Mouse (Mus musculus) embryonic stem cell, embryonic (primary cell): ENCODE data around the gene Evi5l.

Experiments
- CTCF ChIA-PET, 4 experiments: fragments of 300-600 bp in 2 of 4; fragments of 350-600 bp in 2 of 4; sonication (Branson Sonifier 250); formaldehyde crosslinking; loops; one replicate each; lab custom pipeline; 2022; ENCODE audit warnings: inconsistent platforms in 2 of 4; lab: Charles Lee
- POLR2A ChIA-PET, 4 experiments: fragments of 300-600 bp in 2 of 4; fragments of 350-600 bp in 2 of 4; sonication (Branson Sonifier 250); formaldehyde crosslinking; loops; one replicate each; lab custom pipeline; 2022; ENCODE audit warnings: antibody characterized with exemption in 4 of 4, inconsistent platforms in 1 of 4; lab: Charles Lee

Evi5l gene

DNA sequence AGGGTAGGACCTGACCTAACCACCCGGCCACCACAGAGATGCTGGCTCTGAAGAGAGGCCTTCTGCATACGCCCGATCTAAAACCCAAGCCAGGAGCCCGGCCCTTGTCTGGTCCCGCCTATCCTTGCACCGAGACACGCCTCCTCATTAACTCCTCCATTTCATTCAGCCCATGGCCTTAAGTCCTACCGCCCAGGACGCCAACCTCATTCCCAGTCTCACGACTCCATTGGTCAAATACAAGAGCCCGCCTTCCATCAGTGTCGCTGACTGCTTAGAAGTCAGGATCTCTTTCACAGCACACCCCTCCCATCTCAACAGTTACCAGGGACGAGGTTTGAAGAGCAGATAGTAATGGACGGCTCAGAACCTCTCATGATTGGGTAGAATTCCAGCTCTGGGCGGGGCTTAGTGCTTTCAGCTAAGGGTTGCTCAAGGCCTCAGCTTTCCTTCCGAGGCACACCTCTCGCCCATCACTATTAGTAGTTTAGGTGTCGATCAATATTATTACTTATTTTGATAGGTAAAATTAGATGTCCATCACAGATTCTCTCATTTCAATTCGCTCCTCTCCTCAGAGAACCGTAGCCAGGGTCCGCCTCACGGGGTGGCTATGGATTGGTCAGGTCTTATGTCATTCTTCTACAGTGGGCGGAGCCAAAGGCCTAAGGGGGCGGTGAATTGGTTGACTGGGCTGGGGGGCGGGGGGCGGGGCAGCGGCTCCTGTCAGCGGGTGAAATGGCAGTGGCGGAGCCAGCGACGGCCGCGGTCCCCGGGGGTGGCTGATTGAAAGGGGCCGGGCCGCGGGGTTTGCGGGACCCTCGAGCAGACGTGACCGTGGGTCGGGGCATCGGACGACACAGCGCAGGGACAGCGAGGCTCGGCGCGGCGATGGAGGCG lies at the start of gene Evi5l:
Gene Evi5l (plus strand): TSS at position 716 of the 900 bp plus-strand sequence.
- POLR2A ChIA-PET, result interaction anchor here (0.5 to 2.0 kb wide), 34 partner anchors 9 to 613 kb away, joined by 3 to 21 read pairs (median 3); partner anchors contain the start of genes Gm49320 (in 2 of the 4), Map2k7 (in 2 of the 4), Ctxn1 (in 1 of the 4) and Prr36 (in 1 of the 4)
- CTCF ChIA-PET, result interaction anchor here in 3 of 4 experiments (0.6 to 1.4 kb wide), 12 partner anchors 26 to 490 kb away, joined by 3 to 9 read pairs (median 4); partner anchors contain the start of gene Trappc5 (in 1 of the 3)

DNA sequence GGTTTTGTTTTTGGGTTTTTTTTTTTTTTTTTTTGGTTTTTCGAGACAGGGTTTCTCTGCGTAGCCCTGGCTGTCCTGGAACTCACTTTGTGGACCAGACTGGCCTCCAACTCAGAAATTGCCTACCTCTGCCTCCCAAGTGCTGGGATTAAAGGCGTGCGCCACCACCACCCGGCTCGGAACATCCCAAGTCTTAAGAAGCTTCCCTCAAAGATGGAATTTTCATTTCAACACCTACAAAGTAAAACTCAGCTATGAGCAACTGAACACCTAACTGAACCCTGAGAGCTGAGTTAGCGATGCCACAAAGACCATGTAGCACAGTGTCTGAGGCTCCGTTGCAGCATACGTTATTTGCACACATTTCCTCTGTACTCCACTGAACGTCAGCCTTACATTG lies 32.6 kb upstream of the Evi5l start, which contains the start of gene Cd209g:
Gene Cd209g (plus strand): TSS at position 301 of the 400 bp plus-strand sequence.
- CTCF ChIA-PET, result no interaction called here

DNA sequence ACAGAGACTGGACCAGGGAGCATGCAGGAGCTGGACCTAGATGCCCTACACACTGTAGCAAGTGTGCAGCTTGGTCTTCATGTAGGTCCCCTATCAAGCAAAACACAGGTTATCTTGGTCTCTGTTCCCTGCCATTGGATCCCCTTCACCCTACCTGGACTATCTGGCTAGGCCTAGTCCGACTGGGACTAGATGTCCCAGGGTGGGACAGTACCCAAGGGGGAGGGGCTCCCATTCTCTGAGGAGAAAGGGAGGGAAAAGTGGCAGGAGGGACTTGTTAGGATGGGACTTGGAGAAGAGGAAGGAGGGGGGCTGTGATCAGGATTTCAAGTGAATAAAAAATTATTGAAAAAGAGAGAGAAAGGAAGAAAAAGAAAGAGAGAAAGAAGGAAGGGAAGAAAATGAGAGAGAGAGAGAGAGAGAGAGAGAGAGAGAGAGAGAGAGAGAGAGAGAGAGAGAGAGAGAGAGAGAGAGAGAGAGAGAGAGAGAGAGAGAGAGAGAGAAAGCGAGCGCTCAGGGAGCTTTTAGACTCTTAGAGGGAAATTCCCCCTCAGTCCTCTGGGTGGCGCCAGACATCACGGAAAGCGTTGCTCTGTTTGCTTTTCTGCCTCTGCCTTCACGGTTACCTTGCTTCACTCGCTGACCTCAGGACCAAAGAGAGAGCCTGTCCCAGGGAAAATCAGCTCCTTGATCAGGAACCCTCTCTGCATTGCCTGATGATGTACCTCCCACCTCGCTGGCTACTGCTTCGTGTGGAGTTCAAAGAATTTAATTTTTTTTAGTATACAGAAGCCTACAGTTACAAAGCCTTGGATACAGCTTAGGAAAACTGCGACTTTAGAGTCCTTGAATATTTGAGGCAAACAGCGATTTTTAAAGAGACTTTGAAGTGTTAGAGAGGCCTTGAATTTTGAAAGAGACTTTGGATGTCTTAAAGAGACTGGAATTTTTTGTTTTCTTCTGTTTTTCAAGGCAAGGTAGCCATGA lies 26.4 kb upstream of the Evi5l start:
- ChIA-PET POLR2A (interaction anchor here in 3 of 4 experiments (0.6 to 1.8 kb wide), 6 partner anchors 24 to 453 kb away, joined by 3 to 5 read pairs (median 4); no protein-coding TSS in a partner anchor), CTCF (interaction anchor here (0.5 to 2.6 kb wide), 56 partner anchors 9 to 478 kb away, joined by 3 to 19 read pairs (median 4); partner anchors contain the start of genes Evi5l (in 2 of the 4), Gm49320 (in 2 of the 4), Map2k7 (in 2 of the 4) and Ctxn1 (in 1 of the 4))

More for the DNA sequence above, 32.6 kb upstream of the Evi5l start, which contains the start of gene Cd209g:
- POLR2A ChIA-PET, result interaction anchor here in 2 of 4 experiments (0.7 to 1.4 kb wide), 2 partner anchors 13 to 271 kb away, joined by 3 to 4 read pairs; no protein-coding TSS in a partner anchor

DNA sequence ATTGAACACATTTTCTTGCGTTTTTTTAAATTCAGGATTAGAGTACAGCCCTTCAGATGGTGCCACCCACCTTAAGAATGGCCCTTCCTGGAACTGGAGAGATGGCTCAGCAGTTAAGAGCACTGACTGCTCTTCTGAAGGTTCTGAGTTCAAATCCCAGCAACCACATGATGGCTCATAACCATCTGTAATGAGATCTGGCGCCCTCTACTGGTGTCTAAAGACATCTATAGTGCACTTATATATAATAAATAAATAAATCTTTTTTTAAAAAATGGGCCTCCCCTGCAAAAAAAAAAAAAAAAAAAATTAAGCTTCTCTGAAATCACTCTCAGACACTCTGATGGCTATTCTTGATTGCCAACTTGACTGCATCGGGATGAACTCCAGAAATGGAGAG lies 24.6 kb upstream of the Evi5l start:
- POLR2A ChIA-PET, result interaction anchor here in 1 of 4 experiments (1.0 kb wide), 1 partner anchor 24 kb away, joined by 3 read pairs; no protein-coding TSS in a partner anchor
- CTCF ChIA-PET, result interaction anchor here in 3 of 4 experiments (0.6 to 1.7 kb wide), 8 partner anchors 15 to 423 kb away, joined by 3 to 5 read pairs (median 4); no protein-coding TSS in a partner anchor

DNA sequence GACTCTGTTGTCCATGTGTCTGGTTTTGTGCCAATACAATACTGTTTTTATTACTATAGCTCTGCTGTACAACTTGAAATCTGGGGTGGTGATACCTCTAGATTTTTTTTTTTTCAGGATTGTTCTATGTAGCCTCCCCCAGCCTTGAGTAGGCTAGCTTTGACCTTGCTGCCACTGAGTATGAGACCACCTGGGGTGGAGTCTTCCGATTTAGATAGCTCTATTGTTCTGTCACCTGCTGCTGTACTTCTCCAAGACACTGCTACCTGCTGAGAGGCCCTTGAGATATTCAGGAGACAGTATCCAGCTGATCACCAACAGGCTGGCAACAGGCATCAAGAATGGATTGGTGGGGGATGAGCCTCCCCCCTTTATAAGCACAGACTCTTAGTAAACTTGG lies 19.1 kb upstream of the Evi5l start:
- ChIA-PET CTCF (interaction anchor here in 3 of 4 experiments (0.7 to 1.8 kb wide), 7 partner anchors 46 to 225 kb away, joined by 3 to 7 read pairs (median 3); no protein-coding TSS in a partner anchor), POLR2A (interaction anchor here (0.6 to 1.9 kb wide), 15 partner anchors 10 to 467 kb away, joined by 3 to 10 read pairs (median 3); partner anchors contain the start of genes Cd209d (in 1 of the 4), Cd209g (in 1 of the 4), Evi5l (in 1 of the 4) and Gm49320 (in 1 of the 4))

DNA sequence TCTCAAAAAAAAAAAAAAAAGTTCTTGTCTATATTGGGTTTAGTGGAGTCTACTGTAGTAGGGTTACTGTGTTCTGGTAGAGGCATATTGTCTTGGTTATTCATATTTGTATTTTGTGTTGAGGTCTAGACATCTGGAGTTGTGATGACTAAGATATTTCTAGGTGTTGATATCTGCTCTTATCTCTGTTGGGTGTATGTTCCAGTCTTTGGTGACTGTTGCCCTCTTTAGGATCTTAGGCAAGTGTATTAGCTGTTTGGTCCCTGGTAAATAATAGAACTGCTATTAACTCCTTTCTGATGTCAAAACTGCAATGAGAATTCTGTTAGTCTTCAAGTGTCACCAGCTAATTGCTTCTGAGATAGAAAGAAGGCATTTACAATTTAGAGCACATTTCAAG lies 11.5 kb upstream of the Evi5l start:
- ChIA-PET CTCF (no interaction called here), POLR2A (no interaction called here)

DNA sequence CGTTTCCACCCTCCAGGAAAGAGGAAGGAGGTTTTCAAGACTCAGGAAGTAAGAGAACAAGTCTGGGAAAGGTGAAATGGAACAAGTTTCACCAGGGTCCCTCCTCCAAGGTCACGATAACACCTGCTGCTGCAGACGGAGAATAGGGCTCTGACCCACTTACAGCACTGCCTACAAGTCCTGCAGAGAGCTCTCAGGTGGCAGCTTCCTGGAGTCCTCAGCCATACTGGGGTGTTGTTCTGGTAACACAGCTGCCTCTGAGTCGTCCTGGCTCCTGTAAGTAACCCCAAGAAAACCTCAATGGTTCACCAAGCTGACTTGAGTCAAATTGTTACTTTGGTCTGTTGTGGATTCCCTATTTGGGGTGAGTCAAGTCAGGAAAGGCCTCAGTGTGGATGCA lies 3.6 kb upstream of the Evi5l start:
- ChIA-PET POLR2A (interaction anchor here in 2 of 4 experiments (0.6 to 2.1 kb wide), 4 partner anchors 18 to 541 kb away, joined by 3 to 7 read pairs (median 4); no protein-coding TSS in a partner anchor), CTCF (interaction anchor here in 2 of 4 experiments (0.7 to 1.2 kb wide), 2 partner anchors 31 to 88 kb away, joined by 4 to 5 read pairs; no protein-coding TSS in a partner anchor)

DNA sequence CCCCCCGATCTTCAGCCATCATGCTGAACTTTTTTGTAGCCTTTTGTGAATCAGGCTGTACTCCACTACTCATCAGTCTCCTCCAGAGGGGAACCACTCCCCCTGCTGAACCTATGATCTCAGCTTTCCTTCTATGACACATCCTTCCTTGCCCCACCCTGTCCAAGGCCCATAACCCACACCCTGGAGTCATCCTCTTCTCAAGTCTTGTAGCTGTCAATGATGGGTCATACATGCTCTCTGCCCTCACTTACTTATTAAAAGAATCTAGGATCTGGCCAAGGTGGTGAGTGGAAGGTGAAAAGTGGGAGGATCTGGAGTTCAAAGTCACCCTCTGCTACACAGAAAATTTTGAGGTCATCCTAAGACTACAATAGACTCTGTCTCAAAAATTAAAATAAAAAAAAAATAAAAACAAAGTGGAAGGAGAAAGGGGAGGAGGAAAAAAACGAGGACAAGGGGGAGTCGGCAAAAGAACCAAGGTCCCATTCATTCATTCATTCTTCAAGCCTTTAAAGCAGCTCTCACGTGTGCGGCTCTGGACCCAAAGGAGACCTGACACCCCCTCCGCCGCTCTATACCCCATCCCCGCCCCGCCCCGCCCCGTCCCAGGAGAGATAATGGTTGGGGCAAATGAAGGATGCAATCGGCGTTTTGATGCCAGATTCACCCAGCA lies 1.1 kb upstream of the Evi5l start:
- POLR2A ChIA-PET, result interaction anchor here (0.5 to 2.0 kb wide), 31 partner anchors 9 to 613 kb away, joined by 3 to 21 read pairs (median 3); partner anchors contain the start of genes Gm49320 (in 2 of the 4), Map2k7 (in 2 of the 4), Ctxn1 (in 1 of the 4) and Prr36 (in 1 of the 4)
- CTCF ChIA-PET, result interaction anchor here in 3 of 4 experiments (0.8 to 1.6 kb wide), 11 partner anchors 25 to 447 kb away, joined by 3 to 9 read pairs (median 4); no protein-coding TSS in a partner anchor

DNA sequence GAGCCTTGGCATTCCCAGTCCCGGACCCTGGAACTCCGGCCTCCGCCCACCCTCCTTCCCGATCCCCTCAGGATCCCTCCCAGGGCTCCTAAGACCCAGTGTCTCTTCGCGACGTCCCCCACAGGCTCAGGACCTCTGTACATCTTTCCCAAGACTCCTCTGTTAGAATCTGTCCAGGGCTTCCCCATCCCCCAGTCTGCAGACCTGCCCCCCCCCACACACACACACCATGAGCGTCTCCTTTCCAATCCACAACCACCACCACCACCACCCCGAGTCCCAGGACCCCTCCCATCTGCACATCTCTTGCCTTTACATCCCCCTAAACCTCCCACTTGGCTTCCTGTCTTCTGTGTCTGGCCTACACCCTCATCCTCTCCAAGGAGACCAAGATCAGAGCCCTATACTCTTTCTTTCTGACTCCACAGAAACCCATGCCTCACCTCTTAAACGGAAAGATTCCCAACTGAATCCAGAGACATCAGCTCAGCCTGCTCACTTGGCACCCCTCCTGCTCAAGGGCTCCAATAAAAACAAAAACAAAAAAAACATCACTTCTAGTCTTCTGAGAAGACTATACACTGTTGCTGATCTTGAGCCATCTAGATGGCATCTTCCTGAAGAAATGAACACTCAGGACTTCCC lies 636 bp downstream of the Evi5l start:
- POLR2A ChIA-PET, result interaction anchor here in 1 of 4 experiments (0.6 kb wide), 1 partner anchor 34 kb away, joined by 3 read pairs; no protein-coding TSS in a partner anchor
- CTCF ChIA-PET, result no interaction called here

DNA sequence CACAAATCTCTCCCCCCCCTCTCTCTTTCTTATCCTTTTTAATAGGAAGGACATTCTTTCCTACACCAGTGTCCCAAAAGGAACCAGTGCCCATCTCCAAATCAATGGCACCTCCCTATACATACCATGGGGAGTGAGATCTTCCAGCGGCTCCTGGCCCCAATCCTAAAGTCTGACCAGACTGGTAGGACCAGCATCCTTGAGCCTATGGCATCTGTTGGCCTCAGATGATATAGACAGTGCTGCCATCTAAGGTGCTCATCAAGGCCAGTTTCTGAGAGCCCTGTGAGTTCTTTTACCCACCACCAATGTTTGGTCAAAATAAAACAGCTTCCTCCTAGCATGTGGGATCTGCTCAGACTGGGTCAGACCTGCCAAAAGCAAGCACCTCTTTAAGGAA lies 1.6 kb downstream of the Evi5l start:
- CTCF ChIA-PET, result interaction anchor here in 1 of 4 experiments (0.6 to 0.7 kb wide), 2 partner anchors 510 to 735 kb away, joined by 3 to 11 read pairs; no protein-coding TSS in a partner anchor
- POLR2A ChIA-PET, result interaction anchor here in 3 of 4 experiments (0.6 to 1.1 kb wide), 5 partner anchors 20 to 509 kb away, joined by 3 to 6 read pairs (median 3); no protein-coding TSS in a partner anchor

DNA sequence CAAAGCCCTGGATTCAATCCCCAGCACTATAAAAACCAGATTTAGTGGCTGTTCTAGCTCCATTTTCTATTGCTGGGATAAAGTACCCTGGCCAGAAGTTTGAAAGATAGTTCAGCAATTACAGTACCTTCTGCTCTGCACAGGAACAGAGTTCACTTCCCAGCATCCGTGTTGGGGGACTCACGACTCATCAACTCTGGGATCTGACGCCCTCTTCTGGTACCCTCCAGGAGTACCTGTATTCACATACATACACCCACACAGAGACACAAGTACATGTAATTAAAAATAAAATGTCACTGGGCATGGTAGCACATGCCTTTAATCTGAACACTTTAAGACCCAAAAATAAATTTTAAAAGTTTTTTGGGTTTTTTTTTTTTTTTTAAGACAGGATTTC lies 6.1 kb downstream of the Evi5l start:
- CTCF ChIA-PET, result no interaction called here

DNA sequence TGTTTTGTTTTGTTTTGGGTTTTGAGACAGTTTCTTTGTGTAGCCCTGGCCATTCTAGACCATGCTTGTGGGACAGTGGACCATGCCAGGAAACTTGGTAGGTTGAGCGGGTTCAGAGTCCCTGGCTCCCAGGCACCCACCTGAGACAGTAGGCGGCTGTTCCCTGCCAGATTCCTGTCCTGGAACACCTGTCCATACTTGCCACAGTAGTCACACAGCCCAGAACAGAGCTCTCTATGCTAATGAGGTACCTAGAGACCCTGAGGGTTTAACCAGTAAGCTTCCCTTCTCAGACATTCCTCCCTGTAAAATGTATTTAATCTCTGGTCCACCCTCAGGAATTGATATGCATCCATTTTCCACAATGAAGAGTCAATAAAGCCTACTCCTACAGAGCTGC lies 7.7 kb downstream of the Evi5l start:
- POLR2A ChIA-PET, result no interaction called here
- CTCF ChIA-PET, result interaction anchor here in 2 of 4 experiments (0.7 to 1.1 kb wide), 2 partner anchors 19 to 34 kb away, joined by 3 read pairs; no protein-coding TSS in a partner anchor

More for the DNA sequence above, 6.1 kb downstream of the Evi5l start:
- POLR2A ChIA-PET, result no interaction called here

DNA sequence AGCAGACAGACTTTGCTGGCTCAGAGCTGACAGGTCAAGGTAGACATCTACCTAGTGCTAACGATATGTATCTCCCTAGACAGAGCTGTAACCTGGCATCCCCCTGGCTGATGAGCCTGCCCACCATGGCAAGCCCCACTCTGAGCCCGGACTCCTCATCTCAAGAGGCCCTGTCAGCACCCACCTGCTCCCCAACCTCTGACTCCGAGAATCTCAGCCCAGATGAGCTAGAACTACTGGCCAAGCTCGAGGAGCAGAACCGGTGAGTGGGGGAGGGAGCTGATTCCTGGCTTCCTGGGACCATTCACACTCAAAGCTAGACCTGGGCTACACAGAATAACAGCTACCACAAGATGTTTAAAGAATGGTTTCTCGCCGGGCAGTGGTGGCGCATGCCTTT lies 17.0 kb downstream of the Evi5l start:
- ChIA-PET CTCF (interaction anchor here in 2 of 4 experiments (0.7 to 0.9 kb wide), 2 partner anchors 9 to 34 kb away, joined by 3 read pairs; partner anchors contain the start of gene Prr36 (in 1 of the 2)), POLR2A (interaction anchor here in 2 of 4 experiments (0.7 to 1.2 kb wide), 2 partner anchors 9 to 18 kb away, joined by 3 to 5 read pairs; no protein-coding TSS in a partner anchor)

DNA sequence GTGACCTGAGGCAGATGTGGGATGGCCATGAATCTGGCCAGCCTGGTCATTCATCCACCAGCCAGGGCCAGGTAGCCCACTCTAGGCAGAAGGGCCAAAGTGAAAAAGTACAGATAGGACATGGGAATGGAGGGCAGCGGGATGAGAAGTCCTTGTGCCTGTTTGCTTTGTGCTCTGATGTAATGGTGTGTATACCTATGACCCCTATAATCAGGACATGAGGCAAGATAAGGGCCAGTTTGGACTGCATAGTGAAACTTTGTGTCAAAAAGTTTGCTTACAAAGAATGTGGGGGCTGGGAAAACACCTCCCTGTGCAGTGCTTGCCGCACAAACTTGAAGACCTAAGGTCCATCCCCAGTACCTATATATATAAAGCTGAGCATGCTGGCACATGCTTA lies 19.8 kb downstream of the Evi5l start:
- ChIA-PET CTCF (interaction anchor here in 1 of 4 experiments (0.8 kb wide), 1 partner anchor 46 kb away, joined by 3 read pairs; no protein-coding TSS in a partner anchor), POLR2A (interaction anchor here in 2 of 4 experiments (0.7 to 1.5 kb wide), 2 partner anchors 20 to 175 kb away, joined by 3 to 4 read pairs; no protein-coding TSS in a partner anchor)

DNA sequence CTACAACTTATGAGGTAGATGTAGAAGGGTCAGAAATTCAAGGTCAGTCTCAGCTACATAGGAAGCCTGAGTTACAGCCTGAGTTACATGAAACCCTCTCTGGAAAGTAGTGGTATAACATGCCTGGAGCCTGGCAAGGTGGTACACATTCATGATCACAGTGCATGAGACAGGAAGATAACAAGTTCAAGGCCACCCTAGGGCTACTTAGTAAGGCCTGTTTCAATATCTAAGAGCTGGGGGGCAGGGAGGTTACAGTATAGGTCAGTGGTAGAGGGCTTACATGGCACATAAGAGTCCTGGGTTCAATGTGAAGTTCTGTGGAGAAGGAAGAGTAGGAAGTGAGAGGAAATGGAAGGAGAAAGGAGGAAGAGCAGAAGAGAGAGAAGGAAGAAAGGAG lies 22.2 kb downstream of the Evi5l start:
- POLR2A ChIA-PET, result no interaction called here
- CTCF ChIA-PET, result interaction anchor here in 2 of 4 experiments (1.0 to 2.0 kb wide), 2 partner anchors 17 kb away, joined by 3 to 5 read pairs; no protein-coding TSS in a partner anchor
